Mouse (Mus musculus) stomach, embryonic 15.5 days (tissue): ENCODE data around the gene Zfp451. TPM values are rescaled to one million over a fixed set of nuclear protein-coding genes. Genes with fewer than 3 reads are reported as not detected.
A peak's percentile ranks its signal among the peaks of the same experiment; 100 is the strongest.

Experiments used
- ATAC-seq: fragments of 200-750 bp; cut with Nextera tagmentation; 2 replicates; pipeline ENCODE4 v1.8.0; 2017; ENCODE audit warnings: low read depth, moderate number of reproducible peaks, moderate TSS enrichment; ENCODE audit not compliant: insufficient read depth, low FRiP score
- H3K27ac ChIP-seq: fragments of 300-500 bp; sonication (generic); 2 replicates; pipeline ENCODE4 v1.5.1; 2015; ENCODE audit warnings: mild to moderate bottlenecking, inconsistent platforms
- H3K27me3 ChIP-seq: fragments of 300-500 bp; sonication (generic); replicated peaks from 2 replicates; pipeline ENCODE4 v1.6.1; 2015; ENCODE audit warnings: inconsistent platforms
- H3K36me3 ChIP-seq: fragments of 300-500 bp; sonication (generic); 2 replicates; pipeline ENCODE4 v1.6.1; 2015; ENCODE audit warnings: inconsistent platforms
- H3K4me1 ChIP-seq: fragments of 300-500 bp; sonication (generic); 2 replicates; pipeline ENCODE4 v1.6.1; 2015; ENCODE audit warnings: inconsistent platforms
- H3K4me2 ChIP-seq: fragments of 300-500 bp; sonication (generic); 2 replicates; pipeline ENCODE4 v1.6.1; 2015; ENCODE audit warnings: mild to moderate bottlenecking, inconsistent platforms
- H3K4me3 ChIP-seq: fragments of 300-500 bp; sonication (generic); replicated peaks from 2 replicates; pipeline ENCODE4 v1.5.1; 2015; ENCODE audit warnings: inconsistent platforms
- H3K9ac ChIP-seq: fragments of 300-500 bp; sonication (generic); 2 replicates; pipeline ENCODE4 v1.6.1; 2015; ENCODE audit warnings: inconsistent platforms
- H3K9me3 ChIP-seq: fragments of 300-500 bp; sonication (generic); 2 replicates; pipeline ENCODE4 v1.6.1; 2016; ENCODE audit warnings: inconsistent platforms
- WGBS: fragments of 180-500 bp; shearing (Covaris S2); methylation state at CpG from one replicate; pipeline ENCODE4 v1.1.7; 2015; 5-methylcytosine and 5-hydroxymethylcytosine counted together
- polyA plus RNA-seq: library from polyadenylated mRNA; unstranded; fragments of >200 nt; fragmentation: Nextera tagmentation; extraction: Ambion mirVana; gene quantifications from 2 replicates; pipeline ENCODE4 v1.2.1, GENCODE M21; 2015

The Zfp451 gene
- polyA plus RNA-seq, 1 experiment from 2014 or later, result 20.2 TPM

- H3K4me3 ChIP-seq, result no peak overlapping the region
- H3K27me3 ChIP-seq, result no peaks in the 10 kb centered on the region
- H3K9ac ChIP-seq, result no peak overlapping the region
- H3K4me1 ChIP-seq, result no peaks in the 10 kb centered on the region
- no peaks in the 10 kb centered on the region for H3K9me3 ChIP-seq
- WGBS, result 86% methylated on average over 14 of the region's 14 CpGs
- peaks cover 13% of the 10 kb centered on the region; the same call in 1 of the 2 replicates for H3K36me3 ChIP-seq
- ATAC-seq, result no peak
- no peak overlapping the region for H3K4me2 ChIP-seq
- H3K27ac ChIP-seq, result no peak overlapping the region
These were observed 38.2 kb downstream of the Zfp451 start for GRCm38 (mm10) chr1:33776175-33776611.

GRCm38 (mm10) chr1:33772106-33772505 lies 42.3 kb downstream of the Zfp451 start:
- no peaks in the 10 kb centered on the region for H3K9me3 ChIP-seq
- H3K9ac ChIP-seq, result no peak overlapping the region
- no peak for ATAC-seq
- H3K36me3 ChIP-seq, result peaks cover 15% of the 10 kb centered on the region
- no peaks in the 10 kb centered on the region for H3K27me3 ChIP-seq
- H3K27ac ChIP-seq, result no peak overlapping the region
- 94% methylated on average over 9 of the region's 9 CpGs for WGBS
- no peaks in the 10 kb centered on the region for H3K4me1 ChIP-seq
- no peak overlapping the region for H3K4me3 ChIP-seq
- no peak overlapping the region for H3K4me2 ChIP-seq

- Histone ChIP-seq H3K36me3 (peaks cover 11% of the 10 kb centered on the region), H3K27ac (no peak overlapping the region), H3K4me2 (no peak overlapping the region), H3K27me3 (no peaks in the 10 kb centered on the region), H3K4me1 (no peaks in the 10 kb centered on the region), H3K4me3 (no peak overlapping the region), H3K9me3 (no peaks in the 10 kb centered on the region), H3K9ac (no peak overlapping the region)
- 90% methylated on average over 10 of the region's 10 CpGs for WGBS
- ATAC-seq, result no peak
These were observed 42.8 kb downstream of the Zfp451 start for GRCm38 (mm10) chr1:33771621-33772020.

- Histone ChIP-seq H3K27ac (no peak overlapping the region), H3K9me3 (no peaks in the 10 kb centered on the region), H3K4me3 (no peak overlapping the region), H3K27me3 (no peaks in the 10 kb centered on the region), H3K4me2 (no peak overlapping the region), H3K9ac (no peak overlapping the region), H3K4me1 (no peaks in the 10 kb centered on the region), H3K36me3 (peaks cover 16% of the 10 kb centered on the region)
- ATAC-seq, result no peak
These were observed 45.6 kb downstream of the Zfp451 start for GRCm38 (mm10) chr1:33768827-33769226.

- H3K4me3 ChIP-seq, result no peak overlapping the region
- no peaks in the 10 kb centered on the region for H3K4me1 ChIP-seq
- H3K36me3 ChIP-seq, result peaks cover 16% of the 10 kb centered on the region
- no peaks in the 10 kb centered on the region for H3K27me3 ChIP-seq
- WGBS, result 91% methylated on average over 1 of the region's 1 CpGs
- H3K9ac ChIP-seq, result no peak overlapping the region
- H3K9me3 ChIP-seq, result no peaks in the 10 kb centered on the region
- no peak for ATAC-seq
- no peak overlapping the region for H3K27ac ChIP-seq
- no peak overlapping the region for H3K4me2 ChIP-seq
These were observed 46.2 kb downstream of the Zfp451 start for GRCm38 (mm10) chr1:33768091-33768787.

- Histone ChIP-seq H3K4me3 (no peak overlapping the region), H3K27me3 (no peaks in the 10 kb centered on the region), H3K9ac (no peak overlapping the region), H3K4me1 (no peaks in the 10 kb centered on the region), H3K4me2 (no peak overlapping the region), H3K36me3 (peaks cover 16% of the 10 kb centered on the region), H3K27ac (no peak overlapping the region), H3K9me3 (no peaks in the 10 kb centered on the region)
- ATAC-seq, result peak; percentile 50; the same call in 1 of the 2 replicates
- WGBS, result 62% methylated on average over 16 of the region's 16 CpGs
These were observed 47.6 kb downstream of the Zfp451 start for GRCm38 (mm10) chr1:33766520-33767508.

- 89% methylated on average over 11 of the region's 11 CpGs for WGBS
- Histone ChIP-seq H3K4me1 (no peaks in the 10 kb centered on the region), H3K4me3 (no peak overlapping the region), H3K9me3 (no peaks in the 10 kb centered on the region), H3K27ac (no peak overlapping the region), H3K9ac (no peak overlapping the region), H3K36me3 (peaks cover 12% of the 10 kb centered on the region), H3K4me2 (no peak overlapping the region), H3K27me3 (no peaks in the 10 kb centered on the region)
- no peak for ATAC-seq
These were observed 48.8 kb downstream of the Zfp451 start for GRCm38 (mm10) chr1:33765468-33766080.

GRCm38 (mm10) chr1:33763826-33764225 lies 50.6 kb downstream of the Zfp451 start:
- no peaks in the 10 kb centered on the region for H3K9me3 ChIP-seq
- H3K27me3 ChIP-seq, result no peaks in the 10 kb centered on the region
- no peak overlapping the region for H3K9ac ChIP-seq
- H3K27ac ChIP-seq, result no peak overlapping the region
- 44% methylated on average over 2 of the region's 2 CpGs for WGBS
- H3K36me3 ChIP-seq, result peaks cover 5% of the 10 kb centered on the region; the same call in 1 of the 2 replicates
- no peak overlapping the region for H3K4me2 ChIP-seq
- ATAC-seq, result no peak
- no peaks in the 10 kb centered on the region for H3K4me1 ChIP-seq
- H3K4me3 ChIP-seq, result no peak overlapping the region

- no peak for ATAC-seq
- H3K9ac ChIP-seq, result no peak overlapping the region
- no peak overlapping the region for H3K4me2 ChIP-seq
- no peak overlapping the region for H3K4me3 ChIP-seq
- WGBS, result 58% methylated on average over 4 of the region's 4 CpGs
- no peak overlapping the region; the same call in 1 of the 2 replicates for H3K27ac ChIP-seq
- no peaks in the 10 kb centered on the region for H3K27me3 ChIP-seq
- H3K9me3 ChIP-seq, result no peaks in the 10 kb centered on the region
- H3K36me3 ChIP-seq, result no peaks in the 10 kb centered on the region; the same call in 1 of the 2 replicates
- H3K4me1 ChIP-seq, result 0 out of 2 replicates have a peak, but pooled peaks cover 2% of the 10 kb centered on the region
These were observed 55.9 kb downstream of the Zfp451 start for GRCm38 (mm10) chr1:33758488-33758887.

- Histone ChIP-seq H3K27me3 (no peaks in the 10 kb centered on the region), H3K4me1 (0 out of 2 replicates have a peak, but pooled peaks cover 2% of the 10 kb centered on the region), H3K36me3 (no peaks in the 10 kb centered on the region; the same call in 1 of the 2 replicates), H3K4me2 (peak within 1 kb of the TSS; percentile 92), H3K9me3 (no peaks in the 10 kb centered on the region), H3K4me3 (peak within 1 kb of the TSS; percentile 76), H3K27ac (peak within 1 kb of the TSS; percentile 77), H3K9ac (peak within 1 kb of the TSS; percentile 88)
- under 1% methylated on average over 61 of the region's 61 CpGs for WGBS
- peak; percentile 79 for ATAC-seq
These were observed 56.8 kb downstream of the Zfp451 start, which contains the start of gene Bag2 for GRCm38 (mm10) chr1:33757491-33758041. Gene Bag2, minus strand, starts transcription at chr1:33757795.

- H3K9me3 ChIP-seq, result no peaks in the 10 kb centered on the region
- peak overlapping the region; percentile 77 for H3K27ac ChIP-seq
- no peaks in the 10 kb centered on the region for H3K27me3 ChIP-seq
- H3K4me3 ChIP-seq, result peak overlapping the region; percentile 76
- peak overlapping the region; percentile 88 for H3K9ac ChIP-seq
- ATAC-seq, result peak; percentile 11; the same call in 1 of the 2 replicates
- under 1% methylated on average over 14 of the region's 14 CpGs for WGBS
- H3K4me1 ChIP-seq, result 0 out of 2 replicates have a peak, but pooled peaks cover 2% of the 10 kb centered on the region
- peak overlapping the region; percentile 92 for H3K4me2 ChIP-seq
- H3K36me3 ChIP-seq, result no peaks in the 10 kb centered on the region; the same call in 1 of the 2 replicates
These were observed 57.4 kb downstream of the Zfp451 start for GRCm38 (mm10) chr1:33757033-33757413.
